Mouse (Mus musculus): ENCODE measurements around the gene Pate2.
"Not testable (repeated sequence)": the region's sequence is repeated elsewhere in the genome, so short reads cannot be mapped to it uniquely, and the experiment has no call there.

The Pate2 gene

DNA sequence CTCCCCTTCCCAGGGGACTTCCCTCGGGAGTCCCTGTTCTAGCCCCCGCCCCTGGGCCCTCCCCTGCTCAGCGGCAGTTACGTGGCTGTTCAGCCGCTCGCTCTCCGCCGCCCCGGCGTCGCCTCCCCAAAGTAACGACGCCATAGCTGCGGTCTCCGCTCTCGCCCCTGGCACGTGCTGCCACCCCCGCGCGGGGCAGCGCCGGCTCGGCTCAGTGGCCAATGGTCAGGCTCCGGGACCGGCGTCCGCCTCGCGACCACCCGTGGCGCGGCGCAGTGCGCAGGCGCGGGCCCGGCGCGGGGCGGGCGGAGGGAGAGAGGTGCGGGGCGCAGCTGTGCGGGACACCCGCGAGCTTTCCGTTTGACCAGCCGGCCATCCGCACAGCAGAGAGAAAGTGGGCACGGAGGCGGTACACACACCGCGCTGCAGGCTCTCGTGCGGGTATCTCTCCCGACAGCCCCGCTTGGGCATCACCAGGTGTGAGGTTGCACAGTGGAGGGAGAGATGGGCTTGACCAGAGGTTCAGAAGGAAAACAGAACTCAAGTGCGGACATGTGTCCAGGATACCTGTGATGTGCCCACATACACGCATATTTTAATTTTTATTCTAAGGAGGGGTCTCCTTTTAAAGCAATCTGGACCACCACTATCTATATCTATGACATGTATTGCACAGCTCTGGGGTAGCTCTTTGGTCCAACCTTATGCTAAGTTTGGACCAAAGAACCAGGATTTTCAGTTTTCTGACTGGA, 11.7 kb upstream of the Pate2 start, which contains the start of the genes Ddx25 and Pus3:
Gene Ddx25 (minus strand): TSS at position 272 of the 752 bp plus-strand sequence.
Gene Pus3 (plus strand): TSS at position 339 of the 752 bp plus-strand sequence.
- DNase-seq = peak; percentile 27 to 32

DNA sequence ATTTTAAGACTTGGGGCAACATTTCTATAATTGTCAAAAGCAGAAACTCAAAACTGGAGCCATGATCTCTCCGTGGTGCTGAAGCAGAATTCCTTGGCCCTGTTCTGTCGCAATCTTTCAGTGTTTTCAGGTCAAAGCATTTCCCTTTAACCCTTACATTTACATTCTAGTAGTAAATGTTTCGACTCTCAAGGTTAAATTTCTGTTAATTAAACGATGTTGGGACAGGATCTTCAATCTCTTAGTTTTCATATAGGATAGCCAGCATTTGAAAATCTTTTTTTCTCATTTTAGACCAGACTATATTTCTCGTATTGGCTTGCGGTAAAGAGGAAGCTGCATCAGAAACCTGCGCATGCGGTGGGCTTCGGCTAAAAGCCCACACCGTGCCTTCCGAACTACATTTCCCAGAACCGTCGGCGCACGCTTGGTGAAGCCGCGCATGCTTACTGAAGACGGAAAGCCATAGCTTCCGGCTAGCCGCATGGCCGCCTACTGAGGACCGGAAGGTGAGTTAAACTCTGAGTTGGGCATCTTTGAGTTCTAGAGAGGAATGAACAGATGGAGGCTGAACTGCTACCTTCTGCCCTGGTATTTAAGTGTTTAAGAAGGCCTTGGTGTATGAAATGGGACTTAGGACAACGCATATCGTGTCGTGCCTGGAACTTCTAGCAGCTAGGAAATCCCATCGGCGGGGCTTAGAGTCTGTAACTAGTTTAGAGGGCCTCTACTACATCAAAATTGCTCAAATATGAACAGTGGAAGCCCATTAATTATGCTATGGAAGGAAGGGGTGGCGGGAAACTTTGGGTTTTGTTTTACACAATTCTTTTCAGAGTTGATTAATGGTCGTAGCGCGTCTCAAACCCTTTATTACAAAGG, 10.8 kb upstream of the Pate2 start:
- peak; percentile 72 to 80 for DNase-seq

DNA sequence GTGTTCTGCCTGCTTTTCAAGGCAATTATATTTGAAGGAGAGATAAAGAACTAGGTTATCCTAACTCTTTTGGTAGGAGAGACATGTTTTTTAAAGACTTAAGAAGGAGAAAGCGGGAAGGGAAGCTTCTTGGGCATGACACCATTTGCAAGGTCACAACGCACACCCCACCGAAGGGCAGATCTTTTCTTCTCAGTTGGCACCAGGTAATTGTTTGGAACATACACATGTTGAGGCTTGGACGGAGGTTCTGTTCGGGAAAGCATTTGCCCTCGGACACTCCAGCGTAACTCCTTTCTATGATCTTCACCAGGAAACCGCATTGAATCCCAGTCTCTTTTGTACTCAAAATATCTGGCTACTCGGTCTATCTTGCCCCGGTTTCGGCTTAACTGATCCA, 9.0 kb upstream of the Pate2 start:
- DNase-seq = no peak

DNA sequence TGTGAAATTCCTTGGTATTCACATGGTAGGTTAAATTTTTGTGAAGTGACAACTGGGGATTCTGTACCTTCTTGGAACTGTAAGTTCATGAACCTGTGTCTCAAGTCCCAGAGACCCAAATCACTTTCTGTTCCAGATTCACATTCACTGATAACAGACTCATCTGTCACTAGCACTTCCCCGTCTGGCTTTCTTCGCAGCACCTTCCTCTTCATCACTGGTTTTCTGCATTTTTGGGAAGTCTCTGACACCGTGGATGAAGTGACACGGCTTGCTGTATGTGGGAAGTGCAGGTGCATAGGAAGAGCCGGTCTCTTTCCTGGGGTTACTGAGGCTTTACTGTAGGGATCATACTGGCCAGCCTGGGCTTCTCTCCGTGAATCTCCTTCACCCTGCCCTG, 8.5 kb upstream of the Pate2 start:
- DNase-seq = no peak

DNA sequence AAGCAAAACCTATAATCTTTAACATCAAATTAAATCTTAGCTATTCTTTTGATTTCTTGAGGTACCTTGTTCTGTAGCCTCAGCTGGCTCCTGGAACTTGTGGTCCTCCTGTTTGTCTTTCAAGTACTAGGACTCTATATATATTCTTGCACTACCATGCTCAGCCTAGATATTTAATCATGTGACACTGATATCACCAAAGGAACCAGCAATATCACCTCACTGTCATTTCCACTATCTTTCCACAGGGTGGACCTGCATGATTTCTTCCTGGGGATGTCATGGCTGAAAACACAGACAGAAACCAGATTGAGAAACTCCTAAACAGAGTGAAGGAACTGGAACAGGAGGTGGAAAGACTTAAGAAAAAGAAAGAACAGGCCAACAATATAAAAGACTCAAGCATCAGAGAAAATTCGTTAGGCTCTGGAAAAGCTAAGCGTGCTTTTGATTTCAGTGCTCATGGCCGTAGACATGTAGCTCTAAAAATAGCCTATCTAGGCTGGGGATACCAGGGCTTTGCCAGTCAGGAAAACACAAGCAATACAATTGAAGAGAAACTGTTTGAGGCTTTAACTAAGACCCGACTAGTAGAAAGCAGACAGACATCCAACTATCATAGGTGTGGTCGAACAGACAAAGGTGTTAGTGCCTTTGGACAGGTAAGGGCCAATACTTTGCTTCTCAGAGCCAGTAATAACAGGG, 5.4 kb upstream of the Pate2 start:
- no peak for DNase-seq

DNA sequence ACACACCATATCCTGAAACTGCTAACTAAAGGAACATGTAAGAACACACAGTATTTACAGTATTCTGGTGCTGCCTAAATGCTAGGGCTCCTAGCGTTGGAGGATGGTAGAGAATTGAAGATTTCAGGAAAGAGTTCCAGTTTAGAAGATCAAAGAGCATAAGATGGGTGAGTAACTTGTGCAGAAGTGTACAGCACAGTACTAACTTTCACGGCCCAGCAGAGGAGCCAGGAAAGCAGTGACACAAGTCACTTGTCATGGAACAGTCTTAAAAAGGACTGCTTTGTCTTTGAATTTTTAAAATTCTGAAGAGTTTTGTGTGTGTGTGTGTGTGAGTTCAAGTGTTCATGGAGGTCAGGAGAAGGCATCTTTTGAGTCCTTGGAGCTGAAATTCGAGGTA, 2.1 kb upstream of the Pate2 start:
- DNase-seq = no peak

DNA sequence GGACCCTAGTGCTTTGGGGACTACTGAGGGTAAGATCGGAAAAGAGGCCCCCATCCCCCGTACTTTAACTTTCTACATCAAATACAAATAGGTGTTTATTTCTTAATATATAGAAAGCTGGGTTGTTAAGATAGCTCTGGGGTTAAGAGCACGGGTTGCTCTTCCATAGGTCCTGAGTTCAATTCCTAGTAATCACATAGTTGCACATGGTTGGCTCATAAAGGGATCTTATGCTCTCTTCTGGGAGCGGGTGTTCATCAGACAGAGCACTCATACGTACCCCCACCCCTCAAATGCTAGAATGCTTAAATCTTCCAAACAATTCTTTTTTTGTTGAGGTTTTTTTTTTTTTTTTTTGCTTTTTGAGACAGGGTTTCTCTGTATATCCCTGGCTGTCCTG, 579 bp downstream of the Pate2 start:
- DNase-seq = no peak

DNA sequence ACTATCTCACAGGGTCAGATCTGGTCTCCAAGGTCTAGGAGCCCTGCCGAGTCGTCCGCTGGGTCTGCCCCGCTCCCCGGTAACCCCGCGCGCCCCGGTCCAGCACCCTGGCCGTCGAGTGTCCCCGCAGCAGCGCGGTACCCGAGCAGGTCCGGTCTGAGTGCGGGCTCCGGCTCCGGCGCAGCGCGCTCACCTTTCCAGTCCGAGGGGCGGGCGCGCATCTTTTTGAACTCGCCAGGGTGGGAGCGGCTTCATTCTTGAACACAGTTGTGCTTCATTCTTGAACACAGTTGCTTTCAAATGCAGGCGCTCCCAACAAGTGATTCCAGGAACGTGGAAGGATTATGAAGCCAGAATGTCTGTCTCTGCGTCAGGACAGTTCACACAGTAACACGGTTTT, 4.3 kb downstream of the Pate2 start:
- DNase-seq = no peak

DNA sequence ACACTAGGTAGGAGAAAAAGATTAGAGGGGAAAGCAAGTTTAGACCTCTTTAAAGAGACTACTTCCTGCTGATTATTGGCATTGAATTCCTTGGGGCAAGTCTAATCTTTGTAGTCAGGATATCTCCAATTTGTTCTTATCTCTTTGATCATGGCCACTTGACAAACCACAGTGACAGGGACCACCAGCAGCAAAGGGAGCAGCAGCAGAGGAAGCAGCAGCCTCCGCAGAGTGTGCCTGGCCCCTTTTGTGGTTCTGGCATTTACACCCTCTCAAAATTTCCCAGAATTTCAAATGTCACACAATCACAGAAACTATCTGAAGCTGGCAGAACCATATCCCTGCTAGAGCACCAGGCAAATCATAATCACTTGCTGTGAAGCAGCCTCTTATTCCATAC, 17.6 kb downstream of the Pate2 start:
- no peak for DNase-seq

DNA sequence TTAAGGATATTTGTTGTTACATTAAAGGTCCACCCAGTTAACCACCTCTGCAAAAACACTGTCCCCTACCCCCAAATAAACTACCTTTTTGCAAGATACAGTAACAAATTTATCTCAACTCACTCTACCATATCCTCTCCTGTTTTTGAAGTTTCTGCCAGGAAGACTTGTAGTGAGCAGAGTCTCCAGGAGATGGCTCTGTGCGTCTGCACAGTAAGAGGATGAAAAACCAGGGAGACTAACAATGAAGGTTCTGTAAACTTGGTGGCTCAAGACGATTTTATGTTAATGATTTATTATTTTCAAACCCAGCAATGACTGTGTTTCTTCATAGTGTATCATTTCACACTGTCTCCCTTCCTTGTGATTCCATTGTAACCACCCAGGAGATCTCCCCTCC, 22.8 kb downstream of the Pate2 start:
- no peak for DNase-seq

DNA sequence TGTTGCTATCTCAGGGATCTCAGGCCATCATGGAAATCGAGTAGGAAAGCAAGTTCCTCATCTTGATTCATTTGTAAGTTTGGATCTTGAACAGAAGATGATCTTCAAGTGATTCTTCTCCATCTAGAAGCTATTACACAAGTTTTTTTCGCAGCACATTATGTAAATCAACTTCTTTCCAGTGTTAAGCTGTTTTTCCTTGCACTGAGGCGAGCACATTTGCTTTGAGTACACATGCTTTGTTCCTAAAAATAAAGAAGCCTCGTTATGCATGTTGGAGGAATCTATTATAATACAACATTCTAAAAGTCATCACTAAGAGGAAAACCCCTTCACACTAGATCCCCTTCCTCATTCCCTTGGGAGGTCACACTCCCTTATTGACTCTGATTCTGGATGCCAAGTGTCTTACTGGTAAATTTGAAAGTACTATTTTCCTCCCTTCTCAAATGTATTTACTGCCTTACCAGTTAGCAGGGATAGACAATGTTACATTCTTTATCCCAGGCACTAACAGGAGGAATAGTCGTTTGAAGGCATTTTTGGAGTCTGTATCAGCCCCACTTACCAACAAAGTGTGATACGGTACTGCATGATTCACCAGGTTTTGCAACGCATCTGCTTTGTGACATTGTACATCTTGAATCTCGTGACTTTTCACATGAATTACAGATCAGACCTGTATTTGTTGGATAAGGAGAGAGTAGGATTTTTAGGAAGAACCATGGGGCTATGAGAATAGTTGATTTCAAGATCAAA, 37.7 kb downstream of the Pate2 start:
- no peak for DNase-seq

DNA sequence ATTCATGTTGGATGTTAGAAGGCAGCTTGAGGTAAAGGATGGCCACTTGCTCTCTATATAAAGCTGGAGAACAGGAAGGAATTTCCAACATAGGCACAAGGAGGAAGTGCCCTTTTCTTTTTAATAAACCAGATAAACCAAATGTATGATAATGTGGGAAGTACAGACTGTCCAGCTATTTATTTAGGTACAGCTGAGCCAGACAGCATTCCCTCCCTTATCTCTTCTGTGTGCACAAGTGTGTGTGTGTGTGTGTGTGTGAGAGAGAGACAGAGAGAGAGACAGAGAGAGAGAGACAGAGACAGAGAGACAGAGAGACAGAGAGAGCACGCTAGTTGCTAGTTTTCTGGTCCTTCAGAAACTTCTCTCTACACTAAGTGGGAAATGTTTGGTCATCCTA, 41.8 kb downstream of the Pate2 start, which contains the start of gene Pate4:
Gene Pate4 (minus strand): TSS at position 101 of the 400 bp plus-strand sequence.
- DNase-seq = no peak

DNA sequence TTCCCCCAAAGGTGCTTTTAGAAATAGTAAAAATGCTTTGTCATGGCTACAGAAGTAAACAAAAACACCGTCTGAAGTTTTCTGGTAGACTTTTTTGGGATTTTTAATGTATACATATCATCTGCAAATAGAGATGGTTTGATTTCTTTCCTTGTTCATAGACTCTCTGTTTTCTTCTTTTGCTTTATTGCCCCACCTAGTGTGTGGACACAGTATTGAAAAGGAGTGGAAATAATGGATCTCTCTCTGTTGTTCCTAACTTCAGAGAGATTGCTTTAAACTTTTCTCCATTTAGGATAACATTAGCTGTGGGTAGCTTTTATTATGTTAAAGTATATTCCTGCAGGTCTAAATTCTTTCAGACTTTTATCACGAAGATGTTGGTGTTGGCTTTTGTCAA, 43.9 kb downstream of the Pate2 start:
- DNase-seq = no peak

DNA sequence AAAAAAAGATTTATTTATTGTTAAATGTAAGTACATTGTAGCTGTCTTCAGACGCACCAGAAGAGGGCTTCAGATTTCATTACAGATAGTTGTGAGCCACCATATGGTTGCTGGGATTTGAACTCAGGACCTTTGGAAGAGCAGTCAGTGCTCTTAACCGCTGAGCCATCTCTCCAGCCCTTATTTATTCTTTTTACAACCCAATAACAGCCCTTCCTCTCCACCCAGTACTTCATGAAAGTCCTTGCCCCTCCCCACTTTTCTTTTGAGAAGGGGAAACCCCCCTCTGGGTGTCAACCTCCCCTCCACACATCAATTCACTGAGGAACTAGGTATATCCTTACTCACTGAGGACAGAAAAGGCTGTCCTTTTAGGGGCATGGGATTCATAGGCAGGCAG, 46.7 kb downstream of the Pate2 start:
- DNase-seq = not testable (repeated sequence)

DNA sequence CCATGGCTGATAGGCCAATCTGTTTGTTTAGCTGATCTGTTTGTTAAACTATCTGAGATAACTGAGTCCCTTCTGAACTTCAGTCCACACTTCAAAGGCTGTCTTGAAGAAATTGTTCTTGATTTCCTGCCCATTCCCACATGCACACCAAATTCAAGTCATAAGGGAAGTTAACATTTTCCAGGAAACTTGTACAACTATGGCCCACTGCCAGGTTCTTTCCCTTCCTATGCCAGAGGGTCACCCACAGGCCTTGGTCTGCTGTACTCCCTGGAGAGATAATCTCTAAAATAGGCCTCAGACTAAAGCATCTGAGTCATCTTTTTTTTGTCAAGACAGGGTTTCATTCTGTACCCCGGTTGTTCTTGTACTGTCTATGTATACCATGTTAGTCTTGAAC, 62.9 kb downstream of the Pate2 start:
- DNase-seq = no peak

DNA sequence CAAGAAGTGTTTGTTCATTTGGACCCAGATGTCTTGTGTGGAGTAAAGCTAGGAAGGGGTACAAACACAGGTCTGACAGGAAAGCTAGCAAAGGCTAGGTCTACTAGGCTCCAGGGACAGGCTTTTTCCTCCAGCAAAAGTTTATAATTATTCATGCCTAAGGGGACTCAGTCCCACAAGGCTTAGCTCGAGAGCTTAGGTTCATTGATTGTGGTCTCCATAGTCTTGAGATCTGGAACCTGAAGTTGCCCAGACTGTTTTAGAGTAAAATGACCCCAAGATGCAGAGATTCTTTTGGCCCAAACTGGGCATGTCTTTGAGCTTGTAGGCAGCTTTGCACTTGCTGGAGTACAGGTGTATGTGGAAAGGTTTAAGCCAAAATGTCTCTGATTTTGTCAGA, 78.0 kb downstream of the Pate2 start, which contains the start of gene Pate3:
Gene Pate3 (minus strand): TSS at position 101 of the 400 bp plus-strand sequence.
- no peak for DNase-seq

DNA sequence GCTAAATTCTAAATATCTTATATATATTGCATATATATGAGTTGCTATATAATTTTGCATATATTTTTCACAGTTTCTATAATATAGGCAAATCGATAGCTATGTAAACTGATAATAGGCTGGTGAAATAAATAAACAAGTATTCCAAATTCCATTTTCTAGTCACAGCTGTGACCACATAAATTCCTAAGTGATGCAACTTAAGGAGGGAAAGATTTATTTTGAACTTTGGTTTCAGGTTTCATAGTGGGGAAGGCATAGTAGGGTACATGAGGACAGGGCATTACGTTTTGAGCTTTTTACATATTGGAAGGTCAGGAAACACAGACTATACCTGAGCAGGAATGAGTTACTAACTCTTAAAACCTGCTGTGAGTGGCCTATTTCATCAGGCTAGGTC, 103.5 kb downstream of the Pate2 start:
- no peak for DNase-seq

DNA sequence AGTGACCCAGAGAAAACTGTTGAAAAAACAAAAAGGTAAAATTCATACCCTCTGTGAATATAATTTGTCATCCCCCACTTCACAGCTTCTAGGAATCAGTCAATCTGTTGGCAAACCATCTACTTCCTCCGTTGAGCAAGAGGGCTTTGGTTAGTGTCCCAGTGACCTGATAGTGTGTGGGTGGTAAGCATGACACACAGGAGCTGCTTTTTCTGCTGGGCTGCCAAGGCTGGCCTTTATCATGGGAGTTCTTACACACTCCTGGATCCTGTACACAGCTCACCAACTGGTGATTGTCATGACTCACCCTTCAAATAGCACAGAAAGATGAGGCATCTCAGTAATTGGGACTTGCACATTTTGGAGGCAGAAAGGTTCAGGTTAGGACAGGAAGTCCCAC, 116.9 kb downstream of the Pate2 start, which contains the start of gene Pate1:
Gene Pate1 (minus strand): TSS at position 378 of the 400 bp plus-strand sequence.
- DNase-seq = no peak

DNA sequence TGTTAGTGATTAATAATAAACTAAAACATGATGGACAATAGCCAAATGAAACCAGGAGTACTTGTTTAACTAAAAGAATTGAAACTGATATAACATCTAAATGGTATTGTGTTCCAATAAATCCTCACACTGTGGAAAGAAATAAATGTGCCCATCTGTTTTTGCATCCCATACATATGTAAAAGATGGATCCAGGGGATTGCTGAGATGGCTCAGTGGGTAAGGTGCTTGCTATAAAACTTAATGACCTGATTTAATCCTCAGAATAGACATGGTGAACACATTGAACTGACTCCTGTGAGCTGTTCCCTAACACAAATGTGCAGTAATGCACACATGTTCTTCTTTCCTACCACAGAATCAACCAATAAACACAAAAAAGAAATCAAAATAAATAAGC, 121.8 kb downstream of the Pate2 start:
- DNase-seq = no peak

DNA sequence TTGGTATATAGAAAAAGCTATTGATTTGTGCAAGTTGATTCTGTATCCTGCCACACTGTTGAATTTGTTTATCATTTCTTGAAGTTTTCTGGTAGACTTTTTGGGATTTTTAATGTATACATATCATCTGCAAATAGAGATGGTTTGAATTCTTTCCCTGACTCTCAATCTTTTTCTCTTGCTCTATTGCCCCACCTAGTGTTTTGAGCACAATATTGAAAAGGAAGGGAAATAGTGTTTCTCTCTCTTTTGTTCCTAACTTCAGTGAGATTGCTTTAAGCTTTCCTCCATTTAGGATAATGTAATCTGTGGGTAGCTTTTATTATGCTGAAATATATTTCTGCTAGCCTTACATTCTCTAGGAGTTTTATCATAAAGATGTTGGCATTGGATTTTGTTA, 137.2 kb downstream of the Pate2 start:
- no peak for DNase-seq

All from thymus, adult 18-20 months (tissue).